Mouse (Mus musculus) megakaryocyte-erythroid progenitor cell, adult 5-6 weeks (primary cell): ENCODE results near the gene Ddx6. TPM values are rescaled to one million over a fixed set of nuclear protein-coding genes. Genes with fewer than 3 reads are reported as not detected.
A peak's percentile ranks its signal among the peaks of the same experiment; 100 is the strongest.
"Not testable (repeated sequence)": the region's sequence is repeated elsewhere in the genome, so short reads cannot be mapped to it uniquely, and the experiment has no call there.

Experiments used
- ATAC-seq: replicated peaks from 2 replicates; pipeline ENCODE4 v1.8.0; 2016; ENCODE audit warnings: mild to moderate bottlenecking, inconsistent platforms; ENCODE audit not compliant: severe bottlenecking, poor library complexity, low FRiP score, low TSS enrichment
- total RNA-seq, 2 experiments: library from RNA; stranded (forward) in 1 of 2; stranded (reverse) in 1 of 2; fragments of 200-1000, 215-1000 nt in 1 of 2; fragments of >200 nt in 1 of 2; fragmentation: Nextera tagmentation in 1 of 2; gene quantifications; 2 replicates each; pipeline ENCODE4 v1.2.3; 2014 to 2017

The Ddx6 gene
- total RNA-seq, 2 experiments from 2014 or later, result 73.6 to 76.4 TPM

GRCm38 (mm10) chr9:44637551-44638169 is 33.0 kb downstream of the Ddx6 start:
- ATAC-seq, result peak; percentile 88

- ATAC-seq, result peak; percentile 51
Observed at GRCm38 (mm10) chr9:44638726-44639125, 34.0 kb downstream of the Ddx6 start.

GRCm38 (mm10) chr9:44640028-44640427 is 35.3 kb downstream of the Ddx6 start:
- not testable (repeated sequence) for ATAC-seq

- no peak for ATAC-seq
Observed at GRCm38 (mm10) chr9:44640646-44641357, 36.1 kb downstream of the Ddx6 start.

GRCm38 (mm10) chr9:44641616-44642015 is 36.9 kb downstream of the Ddx6 start:
- ATAC-seq, result no peak

- ATAC-seq, result no peak
Observed at GRCm38 (mm10) chr9:44643103-44643502, 38.4 kb downstream of the Ddx6 start.

GRCm38 (mm10) chr9:44644186-44644585 is 39.5 kb downstream of the Ddx6 start:
- no peak for ATAC-seq

- ATAC-seq, result peak; percentile 34; the same call in 1 of the 2 replicates
Observed at GRCm38 (mm10) chr9:44645481-44645880, 40.8 kb downstream of the Ddx6 start.

GRCm38 (mm10) chr9:44645924-44646323 is 41.2 kb downstream of the Ddx6 start:
- ATAC-seq, result peak; percentile 73

GRCm38 (mm10) chr9:44646366-44646765 is 41.7 kb downstream of the Ddx6 start:
- no peak for ATAC-seq

GRCm38 (mm10) chr9:44647026-44647425 is 42.3 kb downstream of the Ddx6 start:
- ATAC-seq, result no peak

- ATAC-seq, result no peak
Observed at GRCm38 (mm10) chr9:44647656-44648055, 43.0 kb downstream of the Ddx6 start.

GRCm38 (mm10) chr9:44648881-44649281 is 44.2 kb downstream of the Ddx6 start:
- ATAC-seq, result no peak

- peak; percentile 78 for ATAC-seq
Observed at GRCm38 (mm10) chr9:44652027-44652426, 47.3 kb downstream of the Ddx6 start.

- ATAC-seq, result no peak
Observed at GRCm38 (mm10) chr9:44653896-44654295, 49.2 kb downstream of the Ddx6 start.

GRCm38 (mm10) chr9:44655098-44656066 is 50.7 kb downstream of the Ddx6 start:
- ATAC-seq, result peak; percentile 57

- no peak for ATAC-seq
Observed at GRCm38 (mm10) chr9:44663706-44664105, 59.0 kb downstream of the Ddx6 start.

- no peak for ATAC-seq
Observed at GRCm38 (mm10) chr9:44671416-44671815, 66.7 kb downstream of the Ddx6 start.

GRCm38 (mm10) chr9:44672291-44672865 is 67.7 kb downstream of the Ddx6 start:
- no peak for ATAC-seq

GRCm38 (mm10) chr9:44673005-44673404 is 68.3 kb downstream of the Ddx6 start, which contains the start of gene Treh:
Gene Treh (plus strand): TSS chr9:44673233.
- ATAC-seq, result no peak
